Mouse (Mus musculus): Measurements from ENCODE around the gene Fdx1. TPM values are rescaled to one million over a fixed set of nuclear protein-coding genes. Genes with fewer than 3 reads are reported as not detected.

Gene Fdx1
- total RNA-seq, 2 experiments from 2014 or later = 90.3 to 90.7 TPM

GRCm38 (mm10) chr9:51966373-51966772 lies 3.0 kb upstream of the Fdx1 start:
- intact Hi-C loops (cut with DNase I) = no loop called here
- DNase-seq = no peak

- intact Hi-C loops (cut with DNase I) = no loop called here
- no peak for DNase-seq
Observed at GRCm38 (mm10) chr9:51964110-51964509, 754 bp upstream of the Fdx1 start.

GRCm38 (mm10) chr9:51961190-51961909 lies 2.0 kb downstream of the Fdx1 start:
- DNase-seq = peak in 1 of 2 experiments; percentile 11
- intact Hi-C loops (cut with DNase I) = no loop called here

GRCm38 (mm10) chr9:51960331-51960730 lies 3.0 kb downstream of the Fdx1 start:
- intact Hi-C loops (cut with DNase I) = no loop called here

GRCm38 (mm10) chr9:51958981-51959380 lies 4.4 kb downstream of the Fdx1 start:
- no peak for DNase-seq
- intact Hi-C loops (cut with DNase I) = no loop called here

More at GRCm38 (mm10) chr9:51960331-51960730, 3.0 kb downstream of the Fdx1 start:
- DNase-seq = no peak

GRCm38 (mm10) chr9:51957025-51957424 lies 6.3 kb downstream of the Fdx1 start:
- no peak for DNase-seq
- intact Hi-C loops (cut with DNase I) = no loop called here

GRCm38 (mm10) chr9:51956484-51956883 lies 6.9 kb downstream of the Fdx1 start:
- no peak for DNase-seq
- intact Hi-C loops (cut with DNase I) = no loop called here

GRCm38 (mm10) chr9:51951337-51951736 lies 12.0 kb downstream of the Fdx1 start:
- intact Hi-C loops (cut with DNase I) = loop anchor here (2.0 kb wide), 1 partner anchor 617 kb away; no protein-coding TSS in a partner anchor
- peak in 1 of 2 experiments; percentile 27 for DNase-seq

- no peak for DNase-seq
- intact Hi-C loops (cut with DNase I) = loop anchor here (2.0 kb wide), 1 partner anchor 616 kb away; no protein-coding TSS in a partner anchor
Observed at GRCm38 (mm10) chr9:51950667-51951066, 12.7 kb downstream of the Fdx1 start.

GRCm38 (mm10) chr9:51950225-51950624 lies 13.1 kb downstream of the Fdx1 start:
- no peak for DNase-seq
- intact Hi-C loops (cut with DNase I) = loop anchor here (2.0 kb wide), 1 partner anchor 615 kb away; no protein-coding TSS in a partner anchor

- intact Hi-C loops (cut with DNase I) = no loop called here
Observed at GRCm38 (mm10) chr9:51943934-51944333, 19.4 kb downstream of the Fdx1 start.

GRCm38 (mm10) chr9:51934641-51935040 lies 28.7 kb downstream of the Fdx1 start:
- intact Hi-C loops (cut with DNase I) = no loop called here
- no peak for DNase-seq

More at GRCm38 (mm10) chr9:51943934-51944333, 19.4 kb downstream of the Fdx1 start:
- DNase-seq = no peak

- intact Hi-C loops (cut with DNase I) = no loop called here
- DNase-seq = no peak
Observed at GRCm38 (mm10) chr9:51931997-51932396, 31.4 kb downstream of the Fdx1 start.

- no peak for DNase-seq
- intact Hi-C loops (cut with DNase I) = no loop called here
Observed at GRCm38 (mm10) chr9:51931054-51931690, 32.2 kb downstream of the Fdx1 start.

GRCm38 (mm10) chr9:51929972-51930371 lies 33.4 kb downstream of the Fdx1 start:
- no peak for DNase-seq
- intact Hi-C loops (cut with DNase I) = no loop called here

- intact Hi-C loops (cut with DNase I) = no loop called here
- DNase-seq = no peak
Observed at GRCm38 (mm10) chr9:51928659-51929058, 34.7 kb downstream of the Fdx1 start.

GRCm38 (mm10) chr9:51928116-51928515 lies 35.2 kb downstream of the Fdx1 start:
- peak in 1 of 2 experiments; percentile 19 for DNase-seq
- intact Hi-C loops (cut with DNase I) = no loop called here

GRCm38 (mm10) chr9:51927680-51928079 lies 35.7 kb downstream of the Fdx1 start:
- no peak for DNase-seq
- intact Hi-C loops (cut with DNase I) = no loop called here

GRCm38 (mm10) chr9:51926629-51927028 lies 36.7 kb downstream of the Fdx1 start:
- intact Hi-C loops (cut with DNase I) = no loop called here

GRCm38 (mm10) chr9:51924551-51925081 lies 38.7 kb downstream of the Fdx1 start:
- intact Hi-C loops (cut with DNase I) = no loop called here
- no peak for DNase-seq

More at GRCm38 (mm10) chr9:51926629-51927028, 36.7 kb downstream of the Fdx1 start:
- DNase-seq = no peak

GRCm38 (mm10) chr9:51922756-51923155 lies 40.6 kb downstream of the Fdx1 start:
- intact Hi-C loops (cut with DNase I) = no loop called here
- no peak for DNase-seq

GRCm38 (mm10) chr9:51915580-51915979 lies 47.8 kb downstream of the Fdx1 start:
- intact Hi-C loops (cut with DNase I) = no loop called here
- DNase-seq = peak in 1 of 2 experiments; percentile 10

Measured in heart, postnatal 10 days (tissue).